Comparison of ENCODE assay signal across 9 mouse cellular contexts in the genomic region with DNA sequence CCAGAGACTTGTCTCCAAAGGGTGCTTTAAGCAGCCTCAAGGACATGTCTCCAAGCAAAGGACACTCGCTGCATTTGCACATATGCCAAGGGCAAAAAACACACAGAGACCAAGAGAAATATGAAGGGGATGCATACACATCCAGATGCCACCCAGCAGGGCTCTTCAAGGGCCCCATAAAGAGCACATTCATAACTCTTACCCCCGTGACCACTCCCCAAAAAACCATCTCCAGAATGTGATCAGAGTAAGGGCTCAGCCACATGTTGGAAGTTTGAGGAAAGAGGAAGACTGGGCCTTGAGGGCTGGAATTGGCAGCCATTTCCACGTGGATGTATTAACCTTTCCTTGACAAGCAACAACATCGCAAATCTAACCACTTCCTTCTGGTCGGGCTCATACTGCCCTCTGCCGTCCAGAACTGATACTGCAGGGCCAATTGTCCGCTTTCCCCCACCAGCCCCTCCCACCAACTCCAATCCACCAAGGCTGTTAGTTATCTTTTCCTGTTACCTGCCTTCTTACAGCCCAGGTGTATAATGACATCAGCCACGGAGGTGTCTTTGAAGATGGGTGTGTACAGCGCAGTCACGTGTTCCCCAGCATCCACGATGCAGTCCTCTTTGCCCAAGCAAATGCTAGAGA. TPM values are rescaled to one million over a fixed set of nuclear protein-coding genes. Genes with fewer than 3 reads are reported as not detected.
A peak's percentile ranks its signal among the peaks of the same experiment; 100 is the strongest.
DNase-seq lines count a peak whose midpoint lies in the region; ATAC-seq lines count a peak whose summit lies in the region.
"Had no signal": no experiment of that assay in that cellular context is flagged by ENCODE, and none has a peak within 500 bp of the region (broad histone marks: within the 10 kb centered on the region; RNA-seq: fewer than 3 reads in every experiment).

No protein-coding gene starts in this region.

- H3K4me3 ChIP-seq in limb, embryonic 13.5 days = no peak overlapping the region
- H3K4me3 ChIP-seq: embryonic facial prominence, embryonic 12.5 days had no signal

- no peaks in the 10 kb centered on the region for H3K9me3 ChIP-seq in limb, embryonic 13.5 days
- H3K9me3 ChIP-seq: embryonic facial prominence, embryonic 12.5 days had no signal

- H3K9ac ChIP-seq in limb, embryonic 13.5 days = no peak overlapping the region
- H3K9ac ChIP-seq: embryonic facial prominence, embryonic 12.5 days had no signal

- H3K27me3 ChIP-seq in limb, embryonic 13.5 days = peaks cover 4% of the 10 kb centered on the region; the same call in 1 of the 2 replicates
- H3K27me3 ChIP-seq: embryonic facial prominence, embryonic 12.5 days had no signal

- peaks cover 5% of the 10 kb centered on the region; the same call in 1 of the 2 replicates for H3K4me1 ChIP-seq in limb, embryonic 13.5 days
- H3K4me1 ChIP-seq: embryonic facial prominence, embryonic 12.5 days had no signal

- ATAC-seq in limb, embryonic 13.5 days (ENCODE audit: low FRiP score, low read depth) = peak; percentile 18; the same call in 1 of the 2 replicates

- H3K36me3 ChIP-seq in limb, embryonic 13.5 days = no peaks in the 10 kb centered on the region
- H3K36me3 ChIP-seq: embryonic facial prominence, embryonic 12.5 days had no signal

- H3K4me2 ChIP-seq in limb, embryonic 13.5 days (replicated peaks) = no peak overlapping the region
- H3K4me2 ChIP-seq: embryonic facial prominence, embryonic 12.5 days had no signal

- H3K27ac ChIP-seq in limb, embryonic 13.5 days = no peak overlapping the region
- H3K27ac ChIP-seq: embryonic facial prominence, embryonic 12.5 days had no signal

- intact Hi-C loops in gastrocnemius, postnatal 36 days (cut with DNase I) = loop anchor here (1.0 to 2.0 kb wide), 3 partner anchors 53 to 81 kb away; no protein-coding TSS in a partner anchor

- DNase-seq in A20 (ENCODE audit: low read depth, low spot score) = peak; percentile 76
- peak; percentile 71 for DNase-seq in adrenal gland, adult 8-10 months
- DNase-seq in embryo, embryonic 11.5 days (ENCODE audit: low read depth, low spot score) = peak; percentile 73
- peak; percentile 60 to 80 for DNase-seq in gastrocnemius, postnatal 36 days
- peak; percentile 84 for DNase-seq in kidney, adult 9 months
- peak; percentile 85 for DNase-seq in naive thymus-derived CD4-positive, alpha-beta T cell, adult 2 months (ENCODE audit: low read depth)
- DNase-seq in spleen, postnatal 36 days (ENCODE audit: low spot score in 2 of 2) = peak; percentile 39 to 47

- WGBS in limb, embryonic 13.5 days = 16% methylated on average over 11 of the region's 11 CpGs

RNA-seq across cellular contexts. Expression of a gene that starts 21.7 kb away (rescaled TPM):
- total RNA-seq in adrenal gland, adult 8-10 months (2022) = under 1 TPM in 3 of 4 experiments, not detected in 1; 0.06 to 0.28 (median 0.23) TPM
- total RNA-seq in gastrocnemius, postnatal 36 days (2021) = not detected
- polyA plus RNA-seq in limb, embryonic 13.5 days (2015; fragmentation: Nextera tagmentation; extraction: Ambion mirVana) = not detected in 2 replicates

RNA-seq across cellular contexts. Expression of a gene that starts 31.7 kb away (rescaled TPM):
- total RNA-seq in adrenal gland, adult 8-10 months (2022) = 10 to 100 TPM in 2 of 4 experiments, 1 to 10 TPM in 2; 6.2 to 15.0 (median 10.6) TPM
- total RNA-seq in gastrocnemius, postnatal 36 days (2021) = under 1 TPM; 0.57 to 0.69 TPM
- 0.50 and 0.84 TPM in 2 replicates for polyA plus RNA-seq in limb, embryonic 13.5 days (2015; fragmentation: Nextera tagmentation; extraction: Ambion mirVana)

Comparison
In these comparisons a context has a peak if more than half of its experiments do, and no peak if none do; other contexts are left out.
1. RNA of a gene that starts 31.7 kb away (total RNA-seq): 6.2 to 15.0 TPM in adrenal gland, adult 8-10 months; 0.57 to 0.69 TPM in gastrocnemius, postnatal 36 days; every median in the first group is over 4 times any median in the second.
2. Peak in every context shown above with its lines, with median percentiles within 50 percentile points of each other: DNase-seq.